Comparison of ENCODE assay signal across 12 mouse cellular contexts in genomic region chr9:104360389-104360788, GRCm38 (mm10). TPM values are rescaled to one million over a fixed set of nuclear protein-coding genes. Genes with fewer than 3 reads are reported as not detected.
"Had no signal": no experiment of that assay in that cellular context is flagged by ENCODE, and none has a peak within 500 bp of the region (broad histone marks: within the 10 kb centered on the region; RNA-seq: fewer than 3 reads in every experiment).

No protein-coding gene starts in this region.

- H3K4me1 ChIP-seq: limb, embryonic 15.5 days; neural tube, embryonic 15.5 days had no signal

- H3K4me3 ChIP-seq: limb, embryonic 15.5 days; midbrain, embryonic 13.5 days; myocyte; neural tube, embryonic 15.5 days had no signal

- DNase-seq: kidney, postnatal 10 days; layer of hippocampus, adult 9-11 months; layer of hippocampus, postnatal 36 days; lung, adult 18-20 months; right cerebral cortex, adult 18-20 months; right cerebral cortex, postnatal 25 days; thymus, postnatal 4 days had no signal

- H3K36me3 ChIP-seq: limb, embryonic 15.5 days; midbrain, embryonic 13.5 days; neural tube, embryonic 15.5 days had no signal

- H3K4me2 ChIP-seq: limb, embryonic 15.5 days; midbrain, embryonic 13.5 days; neural tube, embryonic 15.5 days had no signal

- ATAC-seq: midbrain, embryonic 13.5 days had no signal

- H3K27ac ChIP-seq: liver, embryonic 14.5 days; midbrain, embryonic 13.5 days; neural tube, embryonic 15.5 days had no signal

- H3K9me3 ChIP-seq: limb, embryonic 15.5 days; neural tube, embryonic 15.5 days had no signal

- H3K27me3 ChIP-seq: limb, embryonic 15.5 days; midbrain, embryonic 13.5 days; neural tube, embryonic 15.5 days had no signal

- H3K9ac ChIP-seq: limb, embryonic 15.5 days; liver, embryonic 14.5 days; midbrain, embryonic 13.5 days; neural tube, embryonic 15.5 days had no signal

RNA-seq across cellular contexts. Expression of gene Acpp, which starts 22.8 kb away (rescaled TPM):
- total RNA-seq: layer of hippocampus, postnatal 36 days had no signal
